Mouse (Mus musculus) stomach, embryonic 16.5 days (tissue): ENCODE results near the gene Zic3. TPM values are rescaled to one million over a fixed set of nuclear protein-coding genes. Genes with fewer than 3 reads are reported as not detected.

Source experiments
- ATAC-seq: fragments of 200-750 bp; cut with Nextera tagmentation; 2 replicates; pipeline ENCODE4 v1.8.0; 2017; ENCODE audit warnings: moderate number of reproducible peaks, moderate TSS enrichment; ENCODE audit not compliant: insufficient read depth, low FRiP score
- H3K27ac ChIP-seq: fragments of 300-500 bp; sonication (generic); 2 replicates; pipeline ENCODE4 v1.5.1; 2014; ENCODE audit warnings: low read length
- H3K27me3 ChIP-seq: fragments of 300-500 bp; sonication (generic); 2 replicates; pipeline ENCODE4 v1.6.1; 2014; ENCODE audit warnings: low read length, control low read depth, mixed read lengths; ENCODE audit not compliant: control insufficient read depth, insufficient read depth
- H3K36me3 ChIP-seq: fragments of 300-500 bp; sonication (generic); 2 replicates; pipeline ENCODE4 v1.6.1; 2014; ENCODE audit warnings: low read length; ENCODE audit not compliant: control insufficient read depth, insufficient read depth
- H3K4me1 ChIP-seq: fragments of 300-500 bp; sonication (generic); 2 replicates; pipeline ENCODE4 v1.6.1; 2014; ENCODE audit warnings: low read length, control low read depth, mixed read lengths; ENCODE audit not compliant: control insufficient read depth, insufficient read depth
- H3K4me2 ChIP-seq: fragments of 300-500 bp; sonication (generic); 2 replicates; pipeline ENCODE4 v1.6.1; 2014; ENCODE audit warnings: low read depth, low read length, mixed read lengths
- H3K4me3 ChIP-seq: fragments of 300-500 bp; sonication (generic); replicated peaks from 2 replicates; pipeline ENCODE4 v1.5.1; 2014; ENCODE audit warnings: mild to moderate bottlenecking, low read length
- H3K9ac ChIP-seq: fragments of 300-500 bp; sonication (generic); 2 replicates; pipeline ENCODE4 v1.6.1; 2014; ENCODE audit warnings: low read length
- H3K9me3 ChIP-seq: fragments of 300-500 bp; sonication (generic); replicated peaks from 2 replicates; pipeline ENCODE4 v1.6.1; 2016; ENCODE audit warnings: low read length, control low read depth; ENCODE audit not compliant: control insufficient read depth
- WGBS: fragments of 180-500 bp; shearing (Covaris S2); extraction: QIAGEN DNeasy Blood & Tissue Kit; methylation state at CpG from one replicate; pipeline ENCODE4 v1.1.7; 2014; 5-methylcytosine and 5-hydroxymethylcytosine counted together
- polyA plus RNA-seq: library from polyadenylated mRNA; unstranded; fragments of >200 nt; fragmentation: Nextera tagmentation; extraction: Ambion mirVana; gene quantifications from 2 replicates; pipeline ENCODE4 v1.2.1, GENCODE M21; 2015

Gene Zic3
- polyA plus RNA-seq, 1 experiment from 2014 or later, result not detected

DNA sequence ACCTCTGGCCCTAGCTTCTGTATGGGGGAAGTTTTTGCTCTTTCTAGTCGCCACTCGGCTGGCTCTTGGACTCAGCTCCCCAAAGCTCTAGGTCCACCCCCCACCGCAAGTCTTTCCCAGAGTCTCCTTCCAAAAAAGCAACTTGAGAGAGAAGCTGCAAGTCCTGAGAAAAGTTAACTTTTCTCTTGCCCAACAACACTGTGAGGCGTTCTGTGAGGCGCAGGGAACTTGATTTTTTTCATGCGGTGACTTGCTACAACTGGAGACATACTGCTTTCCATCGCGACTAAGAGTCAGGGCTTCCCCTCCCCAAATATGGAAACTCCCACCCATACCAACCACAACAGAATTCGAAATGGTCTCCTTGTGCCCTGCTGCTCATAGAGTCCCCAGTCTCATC lies 5.1 kb downstream of the Zic3 start:
- ATAC-seq, result no peak
- Histone ChIP-seq H3K27ac (no peak overlapping the region), H3K36me3 (no peaks in the 10 kb centered on the region), H3K4me2 (no peak overlapping the region), H3K4me3 (no peak overlapping the region), H3K27me3 (peaks cover 45% of the 10 kb centered on the region), H3K9ac (no peak overlapping the region), H3K4me1 (no peaks in the 10 kb centered on the region), H3K9me3 (no peaks in the 10 kb centered on the region)
- 15% methylated on average over 9 of the region's 9 CpGs for WGBS

DNA sequence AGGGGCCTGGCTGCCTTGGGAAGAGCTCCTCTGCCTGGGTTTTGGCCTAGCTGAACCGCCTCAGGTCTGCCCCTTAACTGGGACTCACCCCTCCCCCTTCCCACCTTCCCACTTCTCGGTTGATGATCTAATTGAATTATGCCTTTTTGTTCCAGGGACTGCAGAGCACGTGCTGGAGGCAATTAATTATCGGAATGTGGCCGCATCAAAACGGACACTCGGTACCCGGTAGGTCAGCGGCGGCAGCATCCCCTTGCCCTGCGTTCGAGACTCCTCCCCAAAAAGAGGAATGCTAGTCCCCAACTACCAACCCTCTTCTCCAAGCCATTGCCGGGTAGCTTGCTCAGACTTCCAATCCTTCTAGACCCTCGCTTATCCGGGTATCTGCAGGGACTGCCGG lies 5.6 kb downstream of the Zic3 start:
- no peaks in the 10 kb centered on the region for H3K36me3 ChIP-seq
- no peak for ATAC-seq
- peaks cover 47% of the 10 kb centered on the region for H3K27me3 ChIP-seq
- no peak overlapping the region for H3K9ac ChIP-seq
- WGBS, result 13% methylated on average over 16 of the region's 16 CpGs
- H3K4me3 ChIP-seq, result no peak overlapping the region
- no peak overlapping the region for H3K27ac ChIP-seq
- H3K4me2 ChIP-seq, result no peak overlapping the region
- H3K4me1 ChIP-seq, result no peaks in the 10 kb centered on the region
- H3K9me3 ChIP-seq, result no peaks in the 10 kb centered on the region

DNA sequence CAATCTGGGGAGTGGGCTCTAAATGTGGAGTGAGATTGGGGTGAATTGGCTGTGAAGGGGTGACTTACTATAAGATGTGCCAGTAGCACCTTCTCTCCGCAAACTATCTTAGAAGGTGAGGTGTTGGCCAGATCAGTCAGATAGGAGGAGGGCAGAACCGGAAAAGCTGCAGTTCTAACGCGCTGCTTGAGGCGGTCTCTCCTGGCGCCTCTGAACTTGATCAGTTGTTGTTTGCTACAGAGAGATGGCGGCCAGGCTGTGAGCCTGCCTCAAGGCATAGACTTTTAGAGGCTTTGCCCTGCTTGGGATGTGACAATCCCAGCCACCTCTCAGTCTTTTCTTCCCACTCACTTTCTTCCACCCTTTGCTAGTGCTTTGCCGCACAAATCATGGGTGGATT lies 6.4 kb downstream of the Zic3 start:
- Histone ChIP-seq H3K9ac (no peak overlapping the region), H3K27ac (no peak overlapping the region), H3K4me2 (no peak overlapping the region), H3K4me1 (no peaks in the 10 kb centered on the region), H3K9me3 (no peaks in the 10 kb centered on the region), H3K36me3 (no peaks in the 10 kb centered on the region), H3K27me3 (peaks cover 50% of the 10 kb centered on the region), H3K4me3 (no peak overlapping the region)
- 20% methylated on average over 8 of the region's 8 CpGs for WGBS
- no peak for ATAC-seq

DNA sequence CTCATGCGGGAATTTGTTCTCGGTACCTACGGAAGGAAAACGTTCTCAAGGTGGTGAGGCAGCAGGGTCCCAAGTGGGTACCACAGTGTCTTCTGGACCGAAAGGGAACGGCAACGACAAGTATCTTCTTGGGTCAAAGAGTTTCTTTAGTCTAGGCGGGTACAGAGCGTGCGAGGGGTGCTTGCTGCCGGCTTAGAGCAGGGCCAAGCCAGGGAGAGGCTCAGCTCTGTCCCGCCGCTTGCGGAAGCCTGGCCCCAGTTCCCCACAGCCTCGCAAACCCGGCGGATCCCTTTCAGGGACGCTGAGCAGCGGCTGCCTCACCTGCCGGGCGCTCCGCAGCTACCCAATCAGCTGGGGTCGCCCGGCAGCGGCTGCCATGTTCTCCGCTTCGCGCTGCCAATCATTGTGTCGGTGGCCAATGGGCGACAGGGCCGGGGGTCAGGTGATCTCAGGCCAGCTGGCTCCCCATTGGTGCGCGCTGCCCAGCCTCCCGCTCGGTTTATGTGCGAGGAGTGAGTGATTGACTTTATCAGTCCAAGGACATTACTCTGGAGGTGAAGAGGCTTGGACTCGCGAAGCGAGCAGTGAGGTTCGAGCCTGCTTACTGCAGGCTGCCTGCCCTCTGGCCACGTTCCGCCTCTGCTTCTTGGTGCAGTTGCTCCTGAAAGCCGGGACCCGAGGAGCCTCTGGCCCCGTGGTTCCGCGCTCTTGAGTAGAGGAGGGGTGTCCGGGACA lies 7.8 kb downstream of the Zic3 start:
- ATAC-seq, result peak; percentile 85
- Histone ChIP-seq H3K36me3 (no peaks in the 10 kb centered on the region), H3K4me3 (peak overlapping the region; percentile 38), H3K9me3 (no peaks in the 10 kb centered on the region), H3K4me1 (no peaks in the 10 kb centered on the region), H3K4me2 (peak overlapping the region; percentile 50), H3K9ac (no peak overlapping the region), H3K27me3 (peaks cover 45% of the 10 kb centered on the region), H3K27ac (no peak overlapping the region)
- WGBS, result 12% methylated on average over 48 of the region's 48 CpGs

DNA sequence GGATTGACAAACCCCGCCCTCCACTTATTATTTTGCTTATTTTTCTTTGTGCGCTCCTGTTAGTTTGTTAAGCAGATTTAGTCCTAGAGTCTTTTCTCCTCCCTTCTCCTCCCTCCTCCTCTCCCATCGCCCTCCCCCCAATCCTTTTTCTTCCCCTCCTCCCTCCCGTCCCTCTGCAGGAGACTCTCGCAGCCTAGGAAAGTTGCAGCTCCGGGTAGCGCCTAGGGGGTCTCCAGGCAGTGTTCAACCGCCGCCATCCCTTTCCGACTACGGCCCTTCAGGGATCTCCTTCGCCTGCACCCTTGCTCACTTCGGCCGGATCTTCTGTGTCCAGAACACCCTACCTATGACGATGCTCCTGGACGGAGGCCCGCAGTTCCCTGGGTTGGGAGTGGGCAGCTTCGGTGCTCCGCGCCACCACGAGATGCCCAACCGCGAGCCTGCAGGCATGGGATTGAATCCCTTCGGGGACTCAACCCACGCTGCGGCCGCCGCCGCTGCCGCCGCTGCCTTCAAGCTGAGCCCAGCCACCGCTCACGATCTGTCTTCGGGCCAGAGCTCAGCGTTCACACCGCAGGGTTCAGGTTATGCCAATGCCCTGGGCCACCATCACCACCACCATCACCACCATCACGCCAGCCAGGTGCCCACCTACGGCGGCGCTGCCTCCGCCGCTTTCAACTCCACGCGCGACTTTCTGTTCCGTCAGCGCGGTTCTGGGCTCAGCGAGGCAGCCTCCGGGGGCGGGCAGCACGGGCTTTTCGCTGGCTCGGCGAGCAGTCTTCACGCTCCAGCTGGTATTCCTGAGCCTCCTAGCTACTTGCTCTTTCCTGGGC lies 8.6 kb downstream of the Zic3 start:
- Histone ChIP-seq H3K4me1 (no peaks in the 10 kb centered on the region), H3K27me3 (peaks cover 42% of the 10 kb centered on the region), H3K4me3 (peak overlapping the region; percentile 38), H3K9ac (no peak overlapping the region), H3K4me2 (peak overlapping the region; percentile 50), H3K27ac (no peak overlapping the region), H3K9me3 (no peaks in the 10 kb centered on the region), H3K36me3 (no peaks in the 10 kb centered on the region)
- no peak for ATAC-seq
- 12% methylated on average over 51 of the region's 56 CpGs for WGBS

DNA sequence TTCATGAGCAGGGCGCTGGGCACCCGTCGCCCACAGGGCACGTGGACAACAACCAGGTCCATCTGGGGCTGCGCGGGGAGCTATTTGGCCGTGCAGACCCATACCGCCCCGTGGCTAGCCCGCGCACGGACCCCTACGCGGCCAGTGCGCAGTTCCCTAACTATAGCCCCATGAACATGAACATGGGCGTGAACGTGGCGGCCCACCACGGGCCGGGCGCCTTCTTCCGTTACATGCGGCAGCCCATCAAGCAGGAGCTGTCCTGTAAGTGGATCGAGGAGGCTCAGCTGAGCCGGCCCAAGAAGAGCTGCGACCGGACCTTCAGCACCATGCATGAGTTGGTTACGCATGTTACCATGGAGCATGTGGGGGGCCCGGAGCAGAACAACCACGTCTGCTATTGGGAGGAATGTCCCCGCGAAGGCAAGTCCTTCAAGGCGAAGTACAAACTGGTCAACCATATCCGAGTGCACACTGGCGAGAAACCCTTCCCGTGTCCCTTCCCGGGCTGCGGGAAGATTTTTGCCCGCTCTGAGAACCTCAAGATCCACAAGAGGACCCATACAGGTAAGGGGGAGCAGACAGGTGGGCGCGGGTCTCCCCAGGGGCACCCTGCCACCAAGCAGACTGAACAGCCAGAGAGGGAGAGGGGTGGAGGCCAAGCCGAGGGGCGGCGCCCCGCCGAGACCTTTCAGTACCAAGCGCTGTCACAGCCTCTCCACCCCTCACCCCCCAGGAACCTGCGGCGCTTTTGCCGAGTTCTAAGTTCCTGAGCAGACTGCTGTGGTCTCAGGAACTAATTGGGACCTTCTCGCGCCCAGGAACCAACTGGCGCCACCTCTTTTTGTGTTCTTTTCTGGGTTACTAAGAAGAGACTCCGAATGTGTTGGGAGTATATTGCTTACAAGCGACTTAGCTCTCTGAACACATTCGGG lies 9.4 kb downstream of the Zic3 start:
- Histone ChIP-seq H3K36me3 (no peaks in the 10 kb centered on the region), H3K9ac (no peak overlapping the region), H3K4me3 (peak overlapping the region; percentile 38; the same call in 1 of the 2 replicates), H3K27ac (no peak overlapping the region), H3K4me2 (peak overlapping the region; percentile 50; the same call in 1 of the 2 replicates), H3K9me3 (no peaks in the 10 kb centered on the region), H3K4me1 (no peaks in the 10 kb centered on the region), H3K27me3 (peaks cover 45% of the 10 kb centered on the region)
- WGBS, result 18% methylated on average over 53 of the region's 56 CpGs
- no peak for ATAC-seq

DNA sequence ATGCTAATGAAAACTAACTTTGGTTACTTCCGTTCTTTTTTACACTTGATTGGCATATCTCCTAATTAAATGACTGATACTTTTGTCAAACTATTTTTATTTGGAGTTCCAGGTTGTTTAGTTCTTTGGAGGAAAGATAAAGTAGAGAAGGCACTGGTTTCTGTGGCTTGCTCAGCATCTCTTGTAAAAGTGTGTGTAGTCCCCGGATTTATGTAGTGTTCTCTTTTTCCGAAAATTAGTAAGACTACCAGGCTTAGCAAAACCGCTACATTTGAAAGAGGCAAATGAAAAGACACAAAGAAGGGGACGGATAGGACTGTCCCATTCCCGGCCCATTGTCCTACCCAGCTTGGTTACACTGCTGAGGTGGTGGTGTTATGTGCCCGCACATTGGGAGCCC lies 10.1 kb downstream of the Zic3 start:
- Histone ChIP-seq H3K27ac (no peak overlapping the region), H3K9me3 (no peaks in the 10 kb centered on the region), H3K27me3 (peaks cover 45% of the 10 kb centered on the region), H3K36me3 (no peaks in the 10 kb centered on the region), H3K4me1 (no peaks in the 10 kb centered on the region), H3K4me2 (no peak overlapping the region), H3K9ac (no peak overlapping the region), H3K4me3 (no peak overlapping the region)
- no peak for ATAC-seq
- 15% methylated on average over 7 of the region's 7 CpGs for WGBS

DNA sequence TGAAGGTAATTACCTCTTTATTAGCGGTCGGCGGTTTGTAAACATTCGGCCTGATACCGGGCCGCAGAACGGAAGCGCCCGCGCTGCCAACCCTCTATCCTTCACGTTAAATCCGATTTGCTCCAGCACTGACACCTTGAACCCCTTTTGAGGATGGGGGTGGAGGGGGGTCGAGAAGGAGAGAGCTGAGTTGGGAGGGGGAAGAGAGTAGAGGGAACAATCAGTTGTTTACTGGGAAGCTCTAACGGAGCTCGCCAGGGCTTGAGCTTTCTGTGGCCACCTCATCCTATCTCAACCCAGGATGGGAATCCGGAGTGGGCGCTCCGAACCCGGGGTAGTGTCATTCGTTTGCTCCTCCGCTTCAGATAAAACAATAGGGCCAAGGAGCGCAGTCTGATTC lies 11.0 kb downstream of the Zic3 start:
- no peaks in the 10 kb centered on the region for H3K9me3 ChIP-seq
- no peak overlapping the region for H3K4me2 ChIP-seq
- ATAC-seq, result no peak
- H3K4me3 ChIP-seq, result no peak overlapping the region
- no peaks in the 10 kb centered on the region for H3K4me1 ChIP-seq
- peaks cover 44% of the 10 kb centered on the region for H3K27me3 ChIP-seq
- H3K9ac ChIP-seq, result no peak overlapping the region
- H3K27ac ChIP-seq, result no peak overlapping the region
- no peaks in the 10 kb centered on the region for H3K36me3 ChIP-seq
- WGBS, result 14% methylated on average over 22 of the region's 22 CpGs
